Mouse (Mus musculus) liver, embryonic 16.5 days (tissue): ENCODE data around the gene Phtf1. TPM values are rescaled to one million over a fixed set of nuclear protein-coding genes. Genes with fewer than 3 reads are reported as not detected.

ENCODE experiments used
- ATAC-seq: fragments of 200-750 bp; cut with Nextera tagmentation; 2 replicates; pipeline ENCODE4 v1.8.0; 2017; ENCODE audit warnings: low read depth, mild to moderate bottlenecking, moderate number of reproducible peaks, moderate library complexity
- H3K27ac ChIP-seq: fragments of 300-500 bp; sonication (generic); 2 replicates; pipeline ENCODE4 v1.5.1; 2014; ENCODE audit warnings: mild to moderate bottlenecking, low read length
- H3K27me3 ChIP-seq: fragments of 300-500 bp; sonication (generic); 2 replicates; pipeline ENCODE4 v1.6.1; 2014; ENCODE audit warnings: low read depth, low read length, mixed read lengths; ENCODE audit not compliant: control insufficient read depth, insufficient read depth
- H3K36me3 ChIP-seq: fragments of 300-500 bp; sonication (generic); 2 replicates; pipeline ENCODE4 v1.6.1; 2014; ENCODE audit warnings: mild to moderate bottlenecking; ENCODE audit not compliant: control insufficient read depth, insufficient read depth
- H3K4me1 ChIP-seq: fragments of 300-500 bp; sonication (generic); 2 replicates; pipeline ENCODE4 v1.6.1; 2014; ENCODE audit warnings: low read depth, low read length, mixed read lengths; ENCODE audit not compliant: control insufficient read depth
- H3K4me2 ChIP-seq: fragments of 300-500 bp; sonication (generic); 2 replicates; pipeline ENCODE4 v1.6.1; 2014; ENCODE audit warnings: low read depth, low read length, mixed read lengths
- H3K4me3 ChIP-seq: fragments of 300-500 bp; sonication (generic); 2 replicates; pipeline ENCODE4 v1.5.1; 2014; ENCODE audit warnings: low read depth, mild to moderate bottlenecking, low read length
- H3K9ac ChIP-seq: fragments of 300-500 bp; sonication (generic); 2 replicates; pipeline ENCODE4 v1.6.1; 2014; ENCODE audit warnings: low read depth, low read length
- H3K9me3 ChIP-seq: fragments of 300-500 bp; sonication (generic); replicated peaks from 2 replicates; pipeline ENCODE4 v1.6.1; 2016; ENCODE audit warnings: low read length; ENCODE audit not compliant: control insufficient read depth
- WGBS: fragments of 180-500 bp; shearing (Covaris S2); extraction: QIAGEN DNeasy Blood & Tissue Kit; methylation state at CpG from one replicate; pipeline ENCODE4 v1.1.7; 2014; ENCODE audit not compliant: insufficient replicate concordance; 5-methylcytosine and 5-hydroxymethylcytosine counted together
- polyA plus RNA-seq: library from polyadenylated mRNA; unstranded; fragments of >200 nt; fragmentation: Nextera tagmentation; extraction: Ambion mirVana; gene quantifications from 2 replicates; pipeline ENCODE4 v1.2.1, GENCODE M21; 2015

Gene Phtf1
- 3.4 and 4.0 TPM in 2 replicates for polyA plus RNA-seq

DNA sequence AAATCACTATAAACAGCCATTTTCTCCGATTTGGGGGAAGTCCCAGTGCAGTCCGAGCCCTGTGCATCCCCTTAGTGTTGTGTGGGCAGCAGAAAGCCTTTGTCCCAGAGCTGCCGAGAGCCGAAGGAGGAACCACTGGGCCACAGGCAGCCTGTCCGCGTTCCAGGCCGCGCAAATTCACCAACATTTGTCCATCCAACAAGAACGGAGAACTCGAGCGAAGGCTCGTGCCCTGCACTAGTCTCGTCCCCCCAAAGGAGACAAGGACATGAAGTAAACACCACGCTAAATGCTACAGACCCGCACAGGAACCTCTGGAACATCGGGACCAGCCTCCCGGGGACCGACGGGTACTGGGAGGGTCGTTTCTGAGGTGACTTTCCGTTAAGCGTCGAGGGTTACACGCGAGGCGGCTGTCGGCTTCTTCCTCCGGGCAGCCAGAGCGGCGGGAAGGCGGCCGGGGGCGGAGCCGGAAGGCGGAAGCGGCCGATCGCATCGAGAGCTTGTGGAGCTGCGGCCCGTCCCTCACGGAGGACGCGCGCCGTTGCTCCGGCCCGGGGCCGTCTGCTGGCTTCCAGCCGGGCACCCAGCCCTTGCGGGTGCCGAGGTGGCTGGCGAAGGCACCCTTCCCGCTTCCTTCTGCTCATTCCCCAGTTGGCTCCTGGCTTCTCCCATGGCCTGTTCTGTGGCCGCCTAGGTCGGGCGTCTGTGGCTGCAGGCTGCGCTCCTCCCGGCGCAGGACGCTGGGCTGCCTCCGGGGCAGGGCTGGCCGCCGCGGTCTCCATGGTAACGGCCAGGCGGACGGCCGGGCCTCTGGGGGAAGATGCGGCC lies at the start of gene Phtf1:
TSS of gene Phtf1 (plus strand) at position 250 of the 831 bp plus-strand sequence.
- Histone ChIP-seq H3K4me1 (peaks cover 13% of the 10 kb centered on the region), H3K27me3 (no peaks in the 10 kb centered on the region), H3K9ac (peak within 1 kb of the TSS; percentile 81), H3K4me2 (peak within 1 kb of the TSS; percentile 81), H3K4me3 (peak within 1 kb of the TSS; percentile 89), H3K27ac (peak within 1 kb of the TSS; percentile 83), H3K36me3 (no peaks in the 10 kb centered on the region), H3K9me3 (no peaks in the 10 kb centered on the region)
- peak; percentile 95 for ATAC-seq
- WGBS, result under 1% methylated on average over 68 of the region's 70 CpGs

DNA sequence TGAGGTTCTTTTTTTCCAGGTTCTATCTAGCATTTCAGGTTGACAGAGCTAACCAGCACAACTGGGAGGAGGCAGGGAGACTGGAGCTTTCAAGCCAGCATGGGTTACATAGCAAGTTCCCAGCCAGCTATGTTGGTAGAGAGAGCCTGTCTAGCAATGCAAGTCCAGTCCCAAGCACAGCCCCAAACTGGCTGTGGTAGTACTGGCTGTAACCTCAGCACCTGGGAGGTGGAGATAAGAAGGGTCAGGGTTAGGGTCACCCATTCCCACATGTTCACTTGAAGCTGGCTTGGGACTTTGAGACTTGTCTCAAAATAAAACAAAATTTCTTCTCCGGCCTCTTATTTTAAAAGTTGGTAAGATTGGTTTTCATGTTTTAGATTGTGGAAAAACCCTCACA lies 47.8 kb upstream of the Phtf1 start:
- H3K9ac ChIP-seq, result no peak overlapping the region
- no peaks in the 10 kb centered on the region for H3K36me3 ChIP-seq
- WGBS, result 69% methylated on average over 1 of the region's 1 CpGs
- no peak overlapping the region for H3K27ac ChIP-seq
- H3K27me3 ChIP-seq, result no peaks in the 10 kb centered on the region
- H3K4me1 ChIP-seq, result peaks cover 22% of the 10 kb centered on the region
- no peaks in the 10 kb centered on the region for H3K9me3 ChIP-seq
- ATAC-seq, result no peak
- no peak overlapping the region for H3K4me2 ChIP-seq
- no peak overlapping the region for H3K4me3 ChIP-seq

DNA sequence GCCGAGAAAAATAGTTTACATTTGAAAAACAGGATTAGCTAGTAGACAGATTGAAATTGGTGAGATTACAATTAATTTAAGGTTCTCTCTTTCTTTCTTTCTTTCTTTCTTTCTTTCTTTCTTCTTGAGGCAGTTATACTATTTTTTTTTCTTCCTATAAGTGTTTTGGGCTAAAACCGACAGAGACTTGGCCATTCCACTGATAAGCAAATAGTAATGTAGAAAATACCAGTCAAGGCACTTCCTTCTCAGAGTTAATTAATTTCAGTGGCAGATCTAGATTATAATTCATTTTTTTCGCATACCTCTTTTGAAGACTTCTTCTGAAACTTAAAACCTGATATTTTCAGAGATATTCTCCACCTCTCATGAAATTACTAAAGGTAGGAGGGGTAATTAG lies 42.6 kb upstream of the Phtf1 start:
- Histone ChIP-seq H3K4me2 (no peak overlapping the region), H3K4me3 (no peak overlapping the region), H3K27me3 (no peaks in the 10 kb centered on the region), H3K9ac (no peak overlapping the region), H3K36me3 (peaks cover 9% of the 10 kb centered on the region), H3K27ac (no peak overlapping the region), H3K9me3 (no peaks in the 10 kb centered on the region), H3K4me1 (peaks cover 12% of the 10 kb centered on the region)
- no peak for ATAC-seq
- WGBS, result 47% methylated on average over 3 of the region's 3 CpGs

DNA sequence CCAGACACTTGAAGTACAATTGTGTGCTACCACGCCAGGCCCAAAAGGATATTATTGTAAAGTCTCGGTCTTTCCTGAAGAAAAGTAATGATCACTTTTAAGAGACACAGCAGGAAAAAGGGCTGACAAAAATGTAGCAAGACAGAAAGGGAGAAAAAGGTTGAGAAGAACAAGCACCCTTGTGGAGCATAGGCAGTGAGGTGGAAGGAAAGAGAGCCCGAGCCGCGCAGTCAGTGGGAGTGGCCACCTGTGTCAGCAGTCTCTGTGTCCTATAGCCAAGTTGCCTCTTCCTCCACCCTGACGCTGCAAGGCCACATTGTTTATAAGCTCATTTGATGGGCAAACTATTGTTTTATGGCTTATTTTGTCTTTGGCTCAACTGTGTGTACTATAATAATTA lies 40.4 kb upstream of the Phtf1 start:
- H3K4me2 ChIP-seq, result peak overlapping the region; percentile 24; the same call in 1 of the 2 replicates
- H3K9ac ChIP-seq, result no peak overlapping the region
- H3K27ac ChIP-seq, result 0 out of 2 replicates have a peak overlapping the region, but pooled peaks have one; percentile 9
- H3K36me3 ChIP-seq, result peaks cover 14% of the 10 kb centered on the region
- H3K4me1 ChIP-seq, result peaks cover 8% of the 10 kb centered on the region
- ATAC-seq, result peak; percentile 56; the same call in 1 of the 2 replicates
- 36% methylated on average over 6 of the region's 6 CpGs for WGBS
- no peaks in the 10 kb centered on the region for H3K27me3 ChIP-seq
- 0 out of 2 replicates have a peak overlapping the region, but pooled peaks have one; percentile 1 for H3K4me3 ChIP-seq
- no peaks in the 10 kb centered on the region for H3K9me3 ChIP-seq

DNA sequence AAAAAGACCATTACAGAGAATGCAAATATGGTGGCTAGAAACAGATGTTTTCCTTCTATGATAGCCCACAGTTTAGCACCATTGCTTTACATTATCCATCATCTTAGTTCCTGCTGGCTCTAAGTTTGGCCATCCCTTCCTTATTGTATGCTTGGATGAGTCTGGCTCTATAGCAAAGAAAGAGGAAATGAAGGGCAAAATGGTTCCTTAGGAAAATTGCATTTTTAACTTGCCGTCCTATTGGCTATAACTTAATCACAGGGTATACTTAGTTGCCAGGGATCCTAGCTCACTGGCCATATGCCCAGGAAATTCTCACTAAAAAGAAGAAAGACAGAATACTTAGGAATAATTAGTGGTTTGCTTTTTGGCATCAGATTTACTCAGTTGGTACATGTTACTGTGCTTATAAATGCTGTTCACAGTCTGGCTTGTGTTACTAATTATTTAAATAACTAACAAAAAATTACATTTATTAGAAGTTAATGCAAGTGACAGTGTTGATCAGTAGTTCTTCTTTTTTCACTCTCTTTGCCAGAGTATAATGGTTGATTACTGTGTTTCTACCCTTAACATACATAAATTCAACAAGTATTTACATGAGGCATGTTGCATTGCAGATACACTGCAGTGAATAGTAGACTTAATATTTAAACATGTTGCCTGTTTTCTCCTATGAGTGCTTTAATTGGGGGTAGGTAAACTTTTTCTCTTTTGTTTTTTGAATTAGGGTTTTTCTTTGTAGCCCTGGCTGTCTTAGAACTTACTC lies 22.9 kb upstream of the Phtf1 start:
- 75% methylated on average over 1 of the region's 1 CpGs for WGBS
- no peaks in the 10 kb centered on the region for H3K27me3 ChIP-seq
- no peaks in the 10 kb centered on the region for H3K36me3 ChIP-seq
- no peak overlapping the region for H3K4me2 ChIP-seq
- no peaks in the 10 kb centered on the region for H3K4me1 ChIP-seq
- H3K4me3 ChIP-seq, result no peak overlapping the region
- H3K9me3 ChIP-seq, result no peaks in the 10 kb centered on the region
- no peak overlapping the region for H3K27ac ChIP-seq
- no peak overlapping the region for H3K9ac ChIP-seq
- ATAC-seq, result no peak

DNA sequence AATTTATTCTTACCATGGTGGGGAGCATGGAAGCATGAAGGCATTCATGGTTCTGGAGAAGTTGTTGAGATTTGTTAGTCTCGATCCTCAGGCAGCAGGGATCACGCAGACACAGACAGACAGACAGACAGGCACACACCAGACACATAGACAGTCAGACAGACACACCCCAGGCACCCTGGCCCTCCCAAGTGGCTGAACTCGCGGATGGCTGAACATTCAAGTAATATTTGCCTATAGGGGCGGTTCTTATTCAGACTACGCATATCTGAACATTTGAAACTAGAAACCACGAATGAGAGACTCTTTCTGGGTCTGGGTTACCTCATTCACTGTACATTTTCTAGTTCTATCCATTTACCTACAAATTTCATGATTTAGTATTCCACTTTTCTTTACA lies 19.2 kb upstream of the Phtf1 start:
- Histone ChIP-seq H3K36me3 (no peaks in the 10 kb centered on the region), H3K4me1 (no peaks in the 10 kb centered on the region), H3K4me3 (no peak overlapping the region), H3K27me3 (no peaks in the 10 kb centered on the region), H3K9me3 (no peaks in the 10 kb centered on the region), H3K4me2 (no peak overlapping the region), H3K9ac (no peak overlapping the region), H3K27ac (no peak overlapping the region)
- no peak for ATAC-seq
- WGBS, result 75% methylated on average over 7 of the region's 7 CpGs

DNA sequence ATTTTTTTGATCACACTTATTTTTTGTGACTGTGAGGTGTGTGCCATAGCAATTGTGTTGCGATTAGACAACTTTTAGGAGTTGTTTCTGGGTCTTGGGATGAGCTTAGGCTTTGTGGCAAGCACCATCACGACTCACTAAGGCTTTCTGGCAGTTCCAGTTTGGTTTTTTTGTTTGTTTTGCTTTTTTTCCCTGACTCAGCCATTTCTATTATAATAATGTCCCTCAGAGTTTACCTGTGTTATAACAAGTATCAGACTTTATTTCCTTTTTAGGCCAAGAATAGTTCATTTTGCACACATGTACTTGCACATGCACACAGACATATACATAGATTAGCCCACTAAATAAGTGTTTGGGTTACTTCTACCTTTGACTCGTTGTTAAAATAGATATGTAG lies 7.3 kb upstream of the Phtf1 start:
- Histone ChIP-seq H3K27me3 (no peaks in the 10 kb centered on the region), H3K4me2 (no peak overlapping the region), H3K36me3 (peaks cover 5% of the 10 kb centered on the region; the same call in 1 of the 2 replicates), H3K4me1 (no peaks in the 10 kb centered on the region), H3K9ac (no peak overlapping the region), H3K4me3 (no peak overlapping the region), H3K27ac (no peak overlapping the region), H3K9me3 (no peaks in the 10 kb centered on the region)
- WGBS, result 78% methylated on average over 3 of the region's 3 CpGs
- ATAC-seq, result no peak

DNA sequence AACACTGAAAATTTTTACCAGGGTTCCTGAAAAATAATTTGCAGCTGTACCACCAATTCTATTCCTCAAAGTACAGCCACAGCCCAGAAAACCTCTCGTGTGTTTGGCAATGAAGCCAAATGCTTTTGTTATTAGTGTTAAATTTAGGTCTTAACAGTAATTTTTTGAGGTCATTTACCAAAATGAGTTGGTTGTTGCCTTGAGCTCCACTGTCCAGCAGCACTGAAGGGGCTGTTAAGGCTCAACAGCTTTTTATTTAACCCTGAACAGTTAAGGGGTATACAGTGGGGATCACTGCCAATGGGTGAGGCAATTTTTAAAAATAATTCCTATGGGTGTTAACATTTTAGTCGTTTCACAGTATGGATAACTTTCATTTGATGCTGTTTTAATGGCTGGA lies 679 bp upstream of the Phtf1 start:
- H3K9ac ChIP-seq, result peak overlapping the region; percentile 81
- ATAC-seq, result no peak
- peaks cover 2% of the 10 kb centered on the region; the same call in 1 of the 2 replicates for H3K36me3 ChIP-seq
- WGBS, result 22% methylated on average over 2 of the region's 2 CpGs
- H3K4me3 ChIP-seq, result peak overlapping the region; percentile 89
- H3K27me3 ChIP-seq, result no peaks in the 10 kb centered on the region
- no peak overlapping the region; the same call in 1 of the 2 replicates for H3K27ac ChIP-seq
- H3K4me2 ChIP-seq, result peak overlapping the region; percentile 81
- H3K9me3 ChIP-seq, result no peaks in the 10 kb centered on the region
- H3K4me1 ChIP-seq, result peaks cover 13% of the 10 kb centered on the region

DNA sequence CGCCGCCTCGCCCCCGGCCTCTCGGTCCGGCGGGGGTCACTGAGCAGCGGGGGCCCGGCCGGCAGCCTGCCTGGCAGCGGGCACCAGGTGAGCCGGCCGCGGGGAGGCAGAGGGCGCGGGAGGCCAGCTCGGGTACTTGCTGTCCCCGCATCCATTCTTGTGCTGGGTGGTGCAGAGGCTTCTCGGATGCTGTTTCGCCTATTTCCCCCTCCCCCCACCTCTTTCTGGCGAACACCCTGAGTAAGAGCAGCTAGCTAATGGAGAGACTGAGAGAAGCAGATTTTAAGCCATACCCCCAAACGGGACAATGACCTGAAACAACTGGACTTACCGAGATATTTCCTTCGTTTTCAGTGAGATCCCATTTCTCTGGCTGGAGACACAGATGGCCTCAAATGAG lies 791 bp downstream of the Phtf1 start:
- Histone ChIP-seq H3K36me3 (no peaks in the 10 kb centered on the region), H3K4me3 (peak overlapping the region; percentile 89), H3K9me3 (no peaks in the 10 kb centered on the region), H3K27me3 (no peaks in the 10 kb centered on the region), H3K27ac (peak overlapping the region; percentile 83), H3K9ac (peak overlapping the region; percentile 81), H3K4me1 (peaks cover 13% of the 10 kb centered on the region), H3K4me2 (peak overlapping the region; percentile 81)
- no peak for ATAC-seq
- under 1% methylated on average over 22 of the region's 24 CpGs for WGBS
